Mouse (Mus musculus): Measurements from ENCODE around the gene Rara. TPM values are rescaled to one million over a fixed set of nuclear protein-coding genes. Genes with fewer than 3 reads are reported as not detected.

The Rara gene
- total and polyA plus RNA-seq, 3 experiments = 4.5 to 13.7 (median 12.1) TPM

DNA sequence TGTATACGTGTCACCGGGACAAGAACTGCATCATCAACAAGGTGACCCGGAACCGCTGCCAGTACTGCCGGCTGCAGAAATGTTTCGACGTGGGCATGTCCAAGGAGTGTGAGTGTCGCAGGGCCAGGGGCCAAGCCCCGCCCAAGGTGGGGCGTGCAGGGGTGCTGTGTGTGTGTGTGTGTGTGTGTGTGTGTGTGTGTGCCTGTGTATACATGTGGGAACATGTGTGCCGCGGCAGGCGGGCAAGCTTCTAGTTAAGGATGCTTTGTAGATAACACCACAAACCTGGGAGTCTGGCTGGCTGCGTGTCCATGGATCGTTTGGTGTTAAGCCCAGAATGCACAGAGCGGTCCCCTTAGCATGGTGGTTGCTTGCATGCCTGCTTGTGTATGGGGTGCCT, 40.5 kb downstream of the Rara start:
- Histone ChIP-seq H3K4me2 (ENCODE audit: insufficient read depth, low read depth, poor library complexity, severe bottlenecking) (no peak overlapping the region), H3K27ac (ENCODE audit: insufficient read depth, low read depth) (no peak overlapping the region), H3K9ac (ENCODE audit: insufficient read depth, low read depth) (no peak overlapping the region), H3K4me1 (ENCODE audit: control insufficient read depth in 1 of 2, insufficient read depth in 2 of 2) (peaks cover 27 to 65% of the 10 kb centered on the region in 2 experiments), H3K4me3 (replicated peaks in 1 of 3; ENCODE audit: low read depth in 2 of 3, low read length in 2 of 3, poor library complexity in 1 of 3) (no peak overlapping the region), H3K9me3 (replicated peaks; ENCODE audit: low read length) (no peaks in the 10 kb centered on the region), H3K79me2 (replicated peaks; ENCODE audit: control insufficient read depth, extremely low read depth, insufficient read depth, poor library complexity, severe bottlenecking) (0 out of 2 replicates have a peak, but pooled peaks cover 3% of the 10 kb centered on the region), H3K27me3 (replicated peaks) (no peaks in the 10 kb centered on the region), H3K36me3 (replicated peaks in 1 of 2; ENCODE audit: control insufficient read depth in 1 of 2, insufficient read depth in 1 of 2, low read length in 1 of 2) (peaks cover 47 to 70% of the 10 kb centered on the region in 2 experiments)
- dilution Hi-C loops (cut with MboI; ENCODE audit: extremely low pct_ligation_motif_present, extremely low pct_unique_long_range_greater_than_20kb, low sequenced_read_pairs) (no loop called here), in situ Hi-C loops (cut with MboI; ENCODE audit: low pct_ligation_motif_present, low pct_unique_long_range_greater_than_20kb, low sequenced_read_pairs) (no loop called here)
- no peak for DNase-seq (ENCODE audit: extremely low read depth)
- TF ChIP-seq POLR2A (IDR thresholded peaks at IDR 0.05; ENCODE audit: low read depth, low read length) = no peak
- TF ChIP-seq PAX5 (IDR thresholded peaks at IDR 0.05; ENCODE audit: low read length) = no peak
- no peak for TF ChIP-seq GABPA (IDR thresholded peaks at IDR 0.05; ENCODE audit: insufficient replicate concordance, low read depth, low read length)
- TF ChIP-seq MXI1 (IDR thresholded peaks at IDR 0.05; ENCODE audit: low read depth, low read length) = no peak

DNA sequence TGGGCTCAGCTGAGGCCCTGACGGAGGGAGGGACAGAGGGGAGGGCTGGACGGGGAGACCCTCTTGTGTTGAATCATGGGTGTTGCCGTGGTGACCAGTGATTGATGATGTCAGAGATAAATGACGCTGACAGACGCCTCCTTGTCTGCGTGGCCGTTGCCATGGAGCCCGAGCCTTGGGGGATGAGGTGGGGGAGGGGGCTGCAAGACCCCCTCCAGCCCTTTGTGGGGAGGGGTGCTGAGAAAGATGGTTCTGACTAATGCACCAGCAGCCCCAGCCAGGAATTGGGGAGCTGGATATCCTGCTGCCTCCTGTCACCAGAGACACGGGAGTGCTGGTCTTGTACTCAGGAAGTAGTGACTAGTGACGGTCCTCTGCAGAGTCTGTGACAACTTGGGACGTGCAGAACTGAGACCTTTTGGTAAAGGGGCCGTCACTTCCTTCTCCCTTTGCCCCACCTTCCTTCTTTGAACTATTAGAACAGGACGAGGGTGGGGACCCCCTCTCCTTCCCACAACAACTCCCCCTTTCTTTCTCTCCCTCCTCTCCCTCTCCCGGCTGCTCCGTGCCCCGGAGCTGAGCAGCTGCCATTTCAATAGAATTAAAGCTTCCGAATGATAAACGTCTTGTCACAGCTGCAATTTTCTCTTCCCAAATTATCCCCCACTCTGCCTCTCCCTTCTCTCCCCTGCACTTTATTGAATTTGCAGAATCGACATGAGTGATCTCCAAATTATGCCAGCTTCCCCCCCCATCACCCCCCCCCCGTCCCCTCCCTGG, 41.3 kb downstream of the Rara start:
- in situ Hi-C loops (cut with MboI; ENCODE audit: low pct_ligation_motif_present, low pct_unique_long_range_greater_than_20kb, low sequenced_read_pairs) (no loop called here), dilution Hi-C loops (cut with MboI; ENCODE audit: extremely low pct_ligation_motif_present, extremely low pct_unique_long_range_greater_than_20kb, low sequenced_read_pairs) (no loop called here)
- no peaks in the 10 kb centered on the region for H3K9me3 ChIP-seq (replicated peaks; ENCODE audit: low read length)
- DNase-seq (ENCODE audit: extremely low read depth) = no peak
- H3K4me3 ChIP-seq (replicated peaks in 1 of 3; ENCODE audit: low read depth in 2 of 3, low read length in 2 of 3, poor library complexity in 1 of 3) = no peak overlapping the region
- no peak overlapping the region for H3K4me2 ChIP-seq (ENCODE audit: insufficient read depth, low read depth, poor library complexity, severe bottlenecking)
- no peak overlapping the region for H3K27ac ChIP-seq (ENCODE audit: insufficient read depth, low read depth)
- peaks cover 55 to 78% of the 10 kb centered on the region in 2 experiments for H3K36me3 ChIP-seq (replicated peaks in 1 of 2; ENCODE audit: control insufficient read depth in 1 of 2, insufficient read depth in 1 of 2, low read length in 1 of 2)
- peaks cover 21 to 56% of the 10 kb centered on the region in 2 experiments for H3K4me1 ChIP-seq (ENCODE audit: control insufficient read depth in 1 of 2, insufficient read depth in 2 of 2)
- no peaks in the 10 kb centered on the region for H3K27me3 ChIP-seq (replicated peaks)
- TF ChIP-seq IRF4 (IDR thresholded peaks at IDR 0.05; ENCODE audit: low read depth, low read length) (no peak), NRF1 (IDR thresholded peaks at IDR 0.05; ENCODE audit: low read depth, low read length) (no peak), MAZ (IDR thresholded peaks at IDR 0.05; ENCODE audit: low read depth, low read length) (no peak), CHD1 (IDR thresholded peaks at IDR 0.05; ENCODE audit: low read depth, low read length) (no peak), RAD21 (IDR thresholded peaks at IDR 0.05; ENCODE audit: low read depth, low read length) (no peak), ZC3H11A (IDR thresholded peaks at IDR 0.05; ENCODE audit: low read depth, low read length) (no peak), PAX5 (IDR thresholded peaks at IDR 0.05; ENCODE audit: low read length) (no peak), EP300 (IDR thresholded peaks at IDR 0.05; ENCODE audit: low read length) (no peak), HCFC1 (IDR thresholded peaks at IDR 0.05; ENCODE audit: low read depth, low read length) (no peak), NELFE (IDR thresholded peaks at IDR 0.05; ENCODE audit: low read depth, low read length) (no peak), JUND (conservative IDR thresholded peaks at IDR 0.05; ENCODE audit: low read depth, low read length) (no peak), POLR2AphosphoS2 (IDR thresholded peaks at IDR 0.05; ENCODE audit: low read depth, low read length) (no peak)
- 0 out of 2 replicates have a peak, but pooled peaks cover 3% of the 10 kb centered on the region for H3K79me2 ChIP-seq (replicated peaks; ENCODE audit: control insufficient read depth, extremely low read depth, insufficient read depth, poor library complexity, severe bottlenecking)
- no peak overlapping the region for H3K9ac ChIP-seq (ENCODE audit: insufficient read depth, low read depth)

Data from CH12.LX (cell line).